Mouse (Mus musculus) cerebellum, adult 8-10 months (tissue): ENCODE data around the gene Cxcr2.

Experiments
- DNase-seq: peaks from one replicate; pipeline ENCODE4 v3.0.0; 2022

Cxcr2 gene

GRCm38 (mm10) chr1:74199046-74199445, 45.3 kb downstream of the Cxcr2 start:
- no peak for DNase-seq

- DNase-seq, result no peak
Observed at GRCm38 (mm10) chr1:74201048-74201844, 47.5 kb downstream of the Cxcr2 start.

- no peak for DNase-seq
Observed at GRCm38 (mm10) chr1:74203457-74203856, 49.7 kb downstream of the Cxcr2 start.

GRCm38 (mm10) chr1:74205881-74206280, 52.1 kb downstream of the Cxcr2 start:
- peak; percentile 33 for DNase-seq

GRCm38 (mm10) chr1:74206642-74207041, 52.9 kb downstream of the Cxcr2 start:
- DNase-seq, result no peak

- DNase-seq, result peak; percentile 6
Observed at GRCm38 (mm10) chr1:74207906-74208305, 54.1 kb downstream of the Cxcr2 start.

GRCm38 (mm10) chr1:74208941-74209340, 55.2 kb downstream of the Cxcr2 start:
- no peak for DNase-seq
